24 mouse cellular contexts compared by ENCODE assay signal in the genomic region with DNA sequence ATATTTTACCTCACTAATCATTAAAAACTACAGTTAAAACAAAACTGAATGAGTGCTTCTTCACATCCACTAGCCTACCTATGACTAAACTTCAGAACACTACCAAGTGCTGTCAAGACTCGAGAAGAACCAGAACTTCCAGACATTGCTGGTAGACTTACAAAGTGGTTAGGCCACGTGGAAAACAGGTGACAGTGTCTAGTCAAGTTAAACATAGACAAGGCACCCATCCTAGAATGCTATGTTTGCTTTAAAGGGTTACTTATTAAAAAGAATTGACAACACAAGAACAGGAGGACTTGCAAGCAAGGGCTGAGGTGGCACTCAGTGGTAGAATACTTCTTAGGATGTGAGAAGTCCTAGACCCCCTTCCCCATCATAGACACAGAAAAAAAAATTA.
DNase-seq lines count a peak whose midpoint lies in the region; ATAC-seq lines count a peak whose summit lies in the region.
"Had no signal": no experiment of that assay in that cellular context is flagged by ENCODE, and none has a peak within 500 bp of the region (broad histone marks: within the 10 kb centered on the region; RNA-seq: fewer than 3 reads in every experiment).

No protein-coding gene starts in this region.

- no peaks in the 10 kb centered on the region for H3K9me3 ChIP-seq in kidney, embryonic 14.5 days (ENCODE audit: control insufficient read depth, low read length)
- H3K9me3 ChIP-seq in liver, embryonic 16.5 days (replicated peaks; ENCODE audit: control insufficient read depth, low read length) = no peaks in the 10 kb centered on the region
- H3K9me3 ChIP-seq in kidney, embryonic 16.5 days (ENCODE audit: low read length) = no peaks in the 10 kb centered on the region
- H3K9me3 ChIP-seq: forebrain, embryonic 10.5 days; forebrain, embryonic 13.5 days; heart, embryonic 10.5 days; heart, embryonic 13.5 days had no signal

- DNase-seq in kidney, adult 11 months = peak; percentile 6
- peak; percentile 52 for DNase-seq in kidney, adult 9 months
- no peak for DNase-seq in kidney, postnatal 14 days
- no peak for DNase-seq in liver
- no peak for DNase-seq in thymus, postnatal 36 days
- DNase-seq: adrenal gland, postnatal 10 days; adrenal gland, postnatal 36 days; cerebellum, adult 18-20 months; cerebellum, adult 9-10 months; cerebellum, postnatal 14 days; gastrocnemius, postnatal 10 days; gastrocnemius, postnatal 36 days; heart, adult 2 months; heart, postnatal 14 days; heart, postnatal 4 days had no signal

- no peak overlapping the region for H3K4me2 ChIP-seq in kidney, embryonic 14.5 days (replicated peaks; ENCODE audit: low read depth, low read length)
- H3K4me2 ChIP-seq in liver, embryonic 16.5 days (ENCODE audit: low read depth, low read length) = no peak overlapping the region
- no peak overlapping the region for H3K4me2 ChIP-seq in kidney, embryonic 16.5 days (replicated peaks; ENCODE audit: low read depth, low read length)
- H3K4me2 ChIP-seq: forebrain, embryonic 13.5 days; heart, embryonic 13.5 days had no signal

- H3K27ac ChIP-seq in kidney, embryonic 14.5 days (ENCODE audit: low read depth, low read length) = no peak overlapping the region
- no peak overlapping the region for H3K27ac ChIP-seq in liver, embryonic 16.5 days (ENCODE audit: low read length)
- no peak overlapping the region for H3K27ac ChIP-seq in kidney, embryonic 16.5 days (ENCODE audit: low read length)
- H3K27ac ChIP-seq: forebrain, embryonic 10.5 days; forebrain, embryonic 13.5 days; heart, adult 2 months; heart, embryonic 10.5 days; heart, embryonic 13.5 days had no signal

- no peaks in the 10 kb centered on the region for H3K36me3 ChIP-seq in kidney, embryonic 14.5 days (ENCODE audit: control insufficient read depth, insufficient read depth, low read length)
- H3K36me3 ChIP-seq in liver, embryonic 16.5 days (ENCODE audit: control insufficient read depth, insufficient read depth) = no peaks in the 10 kb centered on the region
- H3K36me3 ChIP-seq in kidney, embryonic 16.5 days (ENCODE audit: insufficient read depth, low read length) = no peaks in the 10 kb centered on the region
- H3K36me3 ChIP-seq: forebrain, embryonic 10.5 days; heart, embryonic 10.5 days; heart, embryonic 13.5 days had no signal

- no peaks in the 10 kb centered on the region for H3K27me3 ChIP-seq in kidney, embryonic 14.5 days (ENCODE audit: control insufficient read depth, insufficient read depth, low read length)
- no peaks in the 10 kb centered on the region for H3K27me3 ChIP-seq in liver, embryonic 16.5 days (ENCODE audit: control insufficient read depth, insufficient read depth, low read depth, low read length)
- H3K27me3 ChIP-seq in kidney, embryonic 16.5 days (ENCODE audit: insufficient read depth, low read length) = no peaks in the 10 kb centered on the region
- H3K27me3 ChIP-seq: forebrain, embryonic 13.5 days; heart, embryonic 13.5 days had no signal

- no peak overlapping the region for H3K9ac ChIP-seq in kidney, embryonic 14.5 days (ENCODE audit: low read depth, low read length)
- no peak overlapping the region for H3K9ac ChIP-seq in liver, embryonic 16.5 days (ENCODE audit: low read depth, low read length)
- no peak overlapping the region for H3K9ac ChIP-seq in kidney, embryonic 16.5 days (replicated peaks; ENCODE audit: low read length)
- H3K9ac ChIP-seq: forebrain, embryonic 13.5 days; heart, embryonic 13.5 days had no signal

- H3K4me3 ChIP-seq in kidney, embryonic 14.5 days (ENCODE audit: low read length) = no peak overlapping the region
- H3K4me3 ChIP-seq in liver, embryonic 16.5 days (ENCODE audit: low read depth, low read length) = no peak overlapping the region
- no peak overlapping the region for H3K4me3 ChIP-seq in kidney, embryonic 16.5 days (ENCODE audit: low read length)
- H3K4me3 ChIP-seq: forebrain, embryonic 10.5 days; forebrain, embryonic 13.5 days; heart, adult 2 months; heart, embryonic 10.5 days; heart, embryonic 13.5 days had no signal

- ATAC-seq in kidney, embryonic 14.5 days (ENCODE audit: low FRiP score, low TSS enrichment) = no peak
- peak; percentile 35; the same call in 1 of the 2 replicates for ATAC-seq in liver, embryonic 16.5 days (ENCODE audit: low read depth)
- ATAC-seq in kidney, embryonic 16.5 days (ENCODE audit: low FRiP score, low TSS enrichment) = 0 out of 2 replicates have a peak, but pooled peaks have one; percentile 39
- ATAC-seq: activated CD4-positive, CD25-positive, alpha-beta regulatory T cell, adult 4 months; forebrain, embryonic 13.5 days; forebrain, embryonic 16.5 days had no signal

- H3K4me1 ChIP-seq in kidney, embryonic 14.5 days (ENCODE audit: control insufficient read depth, insufficient read depth, low read length) = no peaks in the 10 kb centered on the region
- H3K4me1 ChIP-seq in liver, embryonic 16.5 days (ENCODE audit: control insufficient read depth, low read depth, low read length) = no peaks in the 10 kb centered on the region
- no peaks in the 10 kb centered on the region for H3K4me1 ChIP-seq in kidney, embryonic 16.5 days (ENCODE audit: insufficient read depth, low read length)
- H3K4me1 ChIP-seq: forebrain, embryonic 13.5 days; heart, embryonic 10.5 days; heart, embryonic 13.5 days had no signal

- 84% methylated on average over 2 of the region's 2 CpGs for WGBS in kidney, embryonic 14.5 days
- 25% methylated on average over 2 of the region's 2 CpGs for WGBS in liver, embryonic 16.5 days (ENCODE audit: insufficient replicate concordance)
- 72% methylated on average over 2 of the region's 2 CpGs for WGBS in kidney, embryonic 16.5 days

Comparison
In these comparisons a context has a peak if more than half of its experiments do, and no peak if none do; other contexts are left out.
1. DNase-seq: peak in kidney, adult 11 months (single experiment) and kidney, adult 9 months (single experiment); none in kidney, postnatal 14 days (single experiment), liver (single experiment) and thymus, postnatal 36 days (0 of 2).